Mouse (Mus musculus) left cerebral cortex, adult 11 months (tissue): Measurements from ENCODE around the gene Tmem19.
"Not testable (repeated sequence)": the region's sequence is repeated elsewhere in the genome, so short reads cannot be mapped to it uniquely, and the experiment has no call there.

Experiments
- DNase-seq: peaks from one replicate; pipeline ENCODE4 v3.0.0; 2022; ENCODE audit warnings: low spot score

The Tmem19 gene

DNA sequence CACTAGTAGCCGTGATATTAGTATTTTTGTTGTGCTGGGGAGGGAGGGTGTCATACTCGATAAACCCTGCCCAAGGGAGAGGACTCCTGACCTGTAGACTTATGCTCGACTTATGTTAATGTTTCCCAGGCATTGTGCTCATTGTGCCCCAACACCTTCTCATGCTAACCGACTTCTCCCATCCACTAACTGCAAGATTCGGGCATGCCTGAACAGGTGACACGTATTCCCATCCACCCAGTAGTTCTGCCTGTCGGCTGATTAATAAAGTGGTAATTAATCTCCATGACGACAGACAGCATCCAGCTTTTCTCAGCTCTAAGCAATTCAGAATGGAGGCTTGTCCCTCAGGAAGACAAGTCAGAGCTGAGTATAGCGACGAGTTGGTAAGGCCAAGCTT, 13.3 kb downstream of the Tmem19 start:
- DNase-seq = no peak

DNA sequence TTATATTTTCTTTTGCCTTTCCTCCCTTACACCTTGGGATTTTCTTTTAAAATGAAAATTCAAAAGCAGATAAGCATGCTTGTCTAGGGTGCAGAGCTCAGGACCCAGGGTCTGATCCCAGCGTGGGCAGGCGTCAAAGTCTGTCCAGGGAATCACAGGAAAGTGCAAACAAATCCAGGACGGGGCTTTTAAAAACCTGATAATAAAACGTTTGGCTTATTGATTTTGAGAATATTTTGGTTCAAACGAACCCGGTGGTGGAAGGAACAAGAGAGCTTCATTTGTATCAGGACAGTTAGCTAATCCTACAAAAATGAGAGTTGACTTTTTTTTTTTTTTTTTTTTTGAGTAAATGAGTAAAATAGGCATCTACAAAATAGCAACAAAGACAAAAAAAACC, 14.2 kb downstream of the Tmem19 start:
- DNase-seq = no peak

DNA sequence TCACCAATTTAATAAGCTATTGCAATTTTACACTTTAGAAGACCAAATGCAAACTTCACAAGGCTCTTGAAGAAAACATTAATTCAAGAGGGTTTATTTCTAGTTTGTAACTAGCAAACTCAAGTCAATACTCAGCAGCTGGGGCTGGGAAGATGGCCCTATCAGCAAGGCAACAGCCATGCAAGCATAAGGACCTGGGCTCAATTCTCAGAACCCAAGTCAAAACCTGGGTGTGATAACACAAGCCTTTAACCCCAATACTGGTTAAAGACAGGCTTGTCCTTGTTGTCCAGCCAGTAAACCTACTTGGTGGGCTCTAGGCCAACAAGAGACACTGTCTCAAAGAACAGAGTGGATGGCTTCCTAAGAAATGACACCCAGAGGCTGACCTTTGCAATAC, 15.9 kb downstream of the Tmem19 start:
- DNase-seq = no peak

DNA sequence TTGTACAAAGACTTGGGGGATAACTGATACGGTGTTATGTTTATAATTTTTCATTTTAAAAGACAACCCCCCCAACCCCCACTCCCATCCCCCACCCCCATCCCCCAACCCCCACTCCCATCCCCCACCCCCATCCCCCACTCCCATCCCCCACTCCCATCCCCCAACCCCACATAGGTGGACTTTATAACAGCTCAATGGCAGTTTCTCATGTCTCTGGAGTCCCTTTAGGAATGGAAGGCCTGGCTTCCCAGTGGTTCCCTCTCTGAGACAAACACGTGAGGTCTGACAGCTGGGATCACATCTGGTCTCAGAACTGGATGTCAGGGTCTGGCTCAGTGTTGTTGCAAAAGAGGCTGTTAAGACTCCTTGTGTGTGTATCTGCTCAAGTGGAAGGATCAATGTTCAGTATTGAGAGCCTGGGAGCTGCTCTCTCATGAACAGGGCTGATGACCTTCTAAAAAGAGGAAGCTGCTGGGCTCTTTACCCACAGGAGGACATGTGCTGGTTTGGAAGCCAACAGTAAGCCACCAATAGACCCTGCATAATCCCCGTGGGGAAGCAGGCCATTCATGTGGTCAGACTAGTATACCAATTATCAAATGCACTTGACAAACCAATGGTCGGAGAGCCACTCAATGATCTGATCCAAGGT, 19.4 kb downstream of the Tmem19 start:
- no peak for DNase-seq

DNA sequence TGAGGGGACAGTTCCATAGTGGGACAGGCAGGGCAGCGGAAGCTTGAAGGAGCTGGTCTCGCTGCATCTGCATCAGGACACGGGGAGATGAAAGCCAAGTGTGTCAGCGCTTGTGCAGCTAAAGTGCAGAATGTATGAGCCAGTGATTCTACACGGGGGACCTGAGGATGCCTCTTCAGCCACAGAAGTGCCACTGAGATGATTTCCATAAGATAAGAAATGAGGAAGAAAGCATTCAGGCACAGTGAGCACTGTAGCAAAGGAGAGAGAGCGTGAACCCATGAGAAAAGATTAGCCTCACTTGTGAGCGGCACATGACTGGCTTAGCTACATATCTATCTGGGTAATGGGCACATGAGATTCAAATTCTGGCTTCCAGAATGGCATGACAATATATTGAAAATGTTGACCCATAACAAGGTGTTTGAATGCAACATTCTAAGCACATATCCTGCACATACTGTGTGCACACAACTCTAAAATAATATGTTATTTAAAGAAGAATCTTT, 22.4 kb downstream of the Tmem19 start:
- DNase-seq = no peak

DNA sequence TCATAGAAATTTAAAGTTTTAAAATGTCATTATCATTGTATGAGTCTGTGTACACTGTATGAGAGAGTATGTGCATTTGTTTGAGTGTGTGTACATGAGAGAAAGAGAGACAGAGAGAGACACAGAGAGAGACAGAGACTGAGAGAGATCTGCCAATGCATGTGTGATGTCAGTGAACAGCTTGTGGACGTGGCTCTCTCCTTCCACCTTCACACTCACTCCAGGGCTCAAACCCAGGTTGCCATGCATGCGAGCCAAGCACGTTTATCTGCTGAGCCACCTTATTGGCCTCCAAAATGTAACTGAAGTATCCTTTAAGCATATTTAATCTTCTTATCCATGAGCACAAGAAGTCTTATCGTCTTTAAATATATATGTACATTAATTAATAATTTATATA, 25.4 kb downstream of the Tmem19 start:
- no peak for DNase-seq

DNA sequence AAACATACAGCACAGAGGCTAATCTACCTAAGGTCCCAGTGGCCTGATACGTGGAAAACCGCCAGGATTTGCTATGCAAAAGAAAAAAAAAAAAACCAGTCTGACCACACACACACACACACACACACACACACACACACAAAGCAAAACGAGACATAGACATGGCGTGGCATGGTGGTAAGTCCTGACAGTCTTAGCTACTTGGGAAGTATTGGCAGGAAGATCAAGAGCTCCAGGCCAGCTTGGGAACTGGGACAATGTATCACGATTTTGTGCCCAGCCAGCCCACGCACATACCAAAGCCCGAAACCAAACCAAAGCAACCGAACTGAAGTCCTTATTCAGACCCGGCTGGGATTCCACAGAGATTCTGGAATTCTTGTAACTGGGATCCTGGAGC, 28.8 kb downstream of the Tmem19 start:
- DNase-seq = no peak

DNA sequence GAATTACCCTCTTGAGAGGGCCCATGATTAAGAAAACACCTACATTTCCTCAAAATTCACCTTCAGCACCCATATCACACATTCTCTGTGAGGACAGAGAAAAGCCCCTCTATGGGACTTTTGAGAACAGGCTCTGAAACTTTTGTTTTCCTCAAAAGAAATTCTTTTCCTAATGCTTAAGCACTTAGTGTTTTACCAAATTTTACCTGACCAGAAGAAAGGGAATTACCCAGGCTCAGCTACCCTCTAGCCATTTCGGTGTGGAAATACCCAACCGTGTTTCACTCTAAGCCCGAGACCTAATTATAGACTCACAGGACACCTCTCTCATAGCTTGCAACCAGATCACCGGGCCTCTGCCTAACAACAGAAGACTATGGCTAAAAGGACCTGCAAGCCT, 29.3 kb downstream of the Tmem19 start:
- DNase-seq = no peak

DNA sequence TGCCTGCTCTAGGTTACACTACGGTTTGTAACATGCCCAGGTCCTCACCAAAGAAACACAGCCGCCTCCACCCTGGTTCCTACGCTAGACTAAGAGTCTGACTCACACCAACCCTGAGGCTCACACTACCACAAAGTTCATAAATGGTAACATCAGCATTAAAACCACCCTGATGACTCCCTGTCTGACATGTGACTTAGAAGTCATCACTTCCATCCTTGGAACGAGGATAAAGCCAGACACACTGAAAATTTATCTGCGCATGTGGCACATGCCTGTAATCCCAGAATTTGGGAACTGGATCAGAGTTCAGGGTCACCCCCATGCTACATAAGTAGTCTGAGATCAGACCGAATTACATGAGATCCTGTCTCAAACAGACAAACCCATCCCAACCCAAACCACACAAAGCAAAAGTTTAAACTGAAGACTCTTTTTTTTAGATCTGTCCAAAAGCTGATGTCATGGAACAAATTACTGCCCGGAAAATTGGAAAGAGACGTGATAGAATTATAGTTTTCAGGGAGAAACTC, 29.8 kb downstream of the Tmem19 start:
- DNase-seq = no peak

DNA sequence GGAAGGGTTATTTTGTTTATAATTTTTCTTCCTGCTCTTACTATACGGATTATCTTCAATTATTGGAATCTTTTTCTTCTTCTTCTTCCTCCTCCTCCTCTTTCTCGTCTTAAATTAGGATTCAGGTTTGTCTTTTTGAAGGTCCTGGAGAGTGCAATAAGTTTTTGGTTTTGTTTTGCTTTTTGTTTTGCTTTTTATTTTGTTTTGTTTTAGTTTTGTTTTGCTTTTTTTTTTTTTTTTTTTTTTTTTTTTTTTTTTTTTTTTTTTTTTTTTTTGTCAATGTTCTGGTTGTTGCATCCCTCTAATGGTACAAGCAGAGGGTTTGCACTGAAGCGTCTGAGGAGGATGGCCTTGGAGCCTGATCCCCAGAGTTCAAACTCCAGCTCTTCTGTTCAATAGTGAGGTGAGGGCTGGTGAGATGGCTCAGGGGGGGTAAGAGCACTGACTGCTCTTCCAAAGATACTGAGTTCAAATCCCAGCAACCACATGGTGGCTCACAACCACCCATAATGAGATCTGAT, 33.2 kb downstream of the Tmem19 start:
- no peak for DNase-seq

DNA sequence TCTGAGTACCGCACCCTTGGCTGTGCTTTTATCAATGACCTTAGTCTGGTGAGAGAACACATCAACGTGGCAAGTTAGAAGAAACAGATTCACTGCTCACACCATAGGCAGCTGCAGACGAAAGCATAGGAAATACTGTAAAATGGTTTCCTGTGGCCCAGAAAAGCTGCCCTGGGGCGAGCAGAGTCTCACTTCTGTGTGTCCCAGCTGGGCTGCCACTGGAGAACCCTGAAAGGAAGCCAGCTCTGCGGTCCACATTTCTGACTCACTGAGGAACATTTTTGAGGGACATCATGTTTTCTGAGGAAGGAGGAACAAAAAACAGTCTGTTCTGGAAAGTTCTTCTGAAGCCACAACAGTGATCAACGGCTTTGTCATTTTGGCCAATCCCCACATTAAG, 33.8 kb downstream of the Tmem19 start:
- no peak for DNase-seq

DNA sequence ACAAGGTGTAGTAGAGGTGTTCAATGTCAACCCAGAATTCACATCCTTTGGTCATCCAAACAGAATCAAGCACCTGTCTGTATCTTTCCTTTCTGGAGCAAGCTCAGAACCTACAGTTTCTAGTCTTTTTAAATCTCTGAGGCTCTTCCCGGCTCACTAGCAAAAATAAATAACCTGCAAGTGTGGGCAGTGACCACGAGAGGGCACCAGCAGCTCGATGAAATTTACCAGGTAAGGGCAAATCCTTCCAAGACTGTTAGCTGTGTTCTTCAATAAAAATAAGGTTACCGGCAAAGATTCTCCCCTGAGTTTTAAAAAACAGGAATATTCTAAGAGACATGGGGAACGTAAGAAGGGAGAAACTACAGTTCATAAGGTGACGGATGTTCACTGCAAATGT, 39.0 kb downstream of the Tmem19 start:
- DNase-seq = no peak

DNA sequence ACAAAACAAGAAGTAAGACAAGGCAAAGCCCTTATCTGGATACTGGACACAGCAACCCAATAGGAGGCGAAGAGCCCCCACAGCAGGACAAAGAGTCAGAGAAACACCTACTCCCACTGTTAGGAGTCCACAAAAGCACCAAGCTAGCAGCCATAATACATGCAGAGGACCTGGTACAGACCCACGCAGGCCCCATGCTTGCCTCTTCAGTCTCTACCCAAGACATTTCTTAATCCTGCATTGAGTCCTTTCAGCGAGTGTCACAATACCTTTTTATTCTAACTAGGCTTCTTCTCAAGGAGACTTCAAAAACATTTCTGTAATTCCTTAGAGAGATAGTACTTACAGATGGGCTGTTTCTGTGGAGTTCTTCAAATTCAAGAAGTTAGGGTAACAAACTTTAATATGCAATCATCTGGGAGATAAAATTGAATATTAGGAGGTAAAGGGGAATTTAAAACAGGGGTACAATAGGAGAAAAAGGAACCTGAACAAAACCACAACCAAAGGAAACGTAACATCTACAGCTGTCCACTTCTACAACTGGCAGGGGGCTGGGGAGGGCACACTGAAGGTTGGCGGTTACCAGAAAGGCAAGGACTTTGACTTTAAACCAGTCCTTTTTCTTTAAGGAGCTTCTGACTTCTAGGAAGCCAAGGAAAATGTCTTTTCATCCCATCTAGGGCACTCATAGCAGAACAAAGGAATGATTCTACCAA, 40.8 kb downstream of the Tmem19 start:
- DNase-seq = no peak

DNA sequence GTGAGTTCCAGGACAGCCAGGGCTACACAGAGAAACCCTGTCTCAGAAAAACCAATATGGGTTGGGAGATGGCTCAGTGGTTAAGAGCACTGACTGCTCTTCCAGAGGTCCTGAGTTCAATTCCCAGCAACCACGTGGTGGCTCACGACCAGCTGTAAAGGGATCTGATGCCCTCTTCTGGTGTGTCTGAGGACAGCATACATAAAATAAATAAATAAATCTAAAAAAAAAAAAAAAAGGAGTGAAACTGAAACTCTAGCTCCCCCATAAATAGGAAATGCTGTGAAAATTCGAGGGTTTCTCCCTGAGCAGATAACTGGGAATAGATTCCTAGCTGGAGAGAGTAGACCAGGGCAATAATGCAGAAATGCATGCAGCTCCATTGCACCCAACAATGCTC, 43.9 kb downstream of the Tmem19 start:
- not testable (repeated sequence) for DNase-seq

DNA sequence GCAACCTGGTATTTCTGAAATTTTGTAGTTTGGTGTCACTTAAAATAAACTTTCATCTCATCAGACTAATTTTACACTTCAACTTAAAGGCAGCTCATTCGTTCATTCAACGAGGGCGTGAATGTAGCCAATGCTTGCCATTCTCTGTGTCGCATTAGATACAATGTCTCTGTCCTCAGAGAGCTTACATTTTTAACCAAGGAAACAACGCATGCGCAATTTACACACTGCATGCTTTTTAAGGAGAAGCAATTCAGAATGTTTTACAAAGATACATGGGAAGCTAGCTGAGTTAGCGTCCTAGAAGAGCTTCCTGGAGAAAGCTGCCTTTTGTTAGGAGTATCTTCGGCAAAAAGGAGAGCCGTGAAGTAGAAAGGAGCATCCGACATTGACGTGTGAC, 46.0 kb downstream of the Tmem19 start:
- DNase-seq = no peak

DNA sequence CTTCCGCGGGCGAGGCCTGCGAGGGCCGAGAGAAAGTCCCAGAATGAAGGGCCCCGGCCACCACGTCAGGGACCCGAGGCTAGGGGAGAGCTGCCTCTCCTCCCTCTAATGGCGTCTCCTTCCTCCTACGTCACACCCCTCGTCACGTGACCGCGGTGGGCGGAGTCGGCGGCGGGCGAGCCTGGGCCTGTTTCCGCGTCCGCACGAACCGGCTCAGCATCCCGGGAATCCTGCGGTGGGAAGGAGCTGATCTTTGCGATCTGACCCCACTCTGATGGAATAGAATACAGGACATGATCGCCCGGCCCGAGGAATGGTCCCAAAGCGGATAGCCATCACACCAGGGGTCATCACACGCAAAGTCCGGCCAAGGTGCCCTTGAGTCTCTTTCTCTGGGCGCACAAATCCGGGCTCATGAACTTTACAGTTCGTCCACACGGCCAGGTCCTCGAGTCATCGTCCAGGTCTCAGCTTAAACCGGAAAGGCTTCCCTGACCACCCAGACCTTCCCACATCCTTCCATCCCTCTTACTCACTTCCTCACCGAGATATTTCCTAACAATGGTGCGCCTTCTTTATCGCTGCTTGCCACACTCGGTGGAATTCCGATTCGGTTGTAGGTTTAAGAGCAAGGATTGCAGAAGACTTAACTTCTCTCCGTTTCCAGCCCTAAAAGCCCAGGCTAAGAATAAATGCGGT, 46.7 kb downstream of the Tmem19 start, which contains the start of gene Rab21:
Rab21 (minus strand) TSS at position 122 of the 699 bp plus-strand sequence.
- DNase-seq = peak; percentile 87

DNA sequence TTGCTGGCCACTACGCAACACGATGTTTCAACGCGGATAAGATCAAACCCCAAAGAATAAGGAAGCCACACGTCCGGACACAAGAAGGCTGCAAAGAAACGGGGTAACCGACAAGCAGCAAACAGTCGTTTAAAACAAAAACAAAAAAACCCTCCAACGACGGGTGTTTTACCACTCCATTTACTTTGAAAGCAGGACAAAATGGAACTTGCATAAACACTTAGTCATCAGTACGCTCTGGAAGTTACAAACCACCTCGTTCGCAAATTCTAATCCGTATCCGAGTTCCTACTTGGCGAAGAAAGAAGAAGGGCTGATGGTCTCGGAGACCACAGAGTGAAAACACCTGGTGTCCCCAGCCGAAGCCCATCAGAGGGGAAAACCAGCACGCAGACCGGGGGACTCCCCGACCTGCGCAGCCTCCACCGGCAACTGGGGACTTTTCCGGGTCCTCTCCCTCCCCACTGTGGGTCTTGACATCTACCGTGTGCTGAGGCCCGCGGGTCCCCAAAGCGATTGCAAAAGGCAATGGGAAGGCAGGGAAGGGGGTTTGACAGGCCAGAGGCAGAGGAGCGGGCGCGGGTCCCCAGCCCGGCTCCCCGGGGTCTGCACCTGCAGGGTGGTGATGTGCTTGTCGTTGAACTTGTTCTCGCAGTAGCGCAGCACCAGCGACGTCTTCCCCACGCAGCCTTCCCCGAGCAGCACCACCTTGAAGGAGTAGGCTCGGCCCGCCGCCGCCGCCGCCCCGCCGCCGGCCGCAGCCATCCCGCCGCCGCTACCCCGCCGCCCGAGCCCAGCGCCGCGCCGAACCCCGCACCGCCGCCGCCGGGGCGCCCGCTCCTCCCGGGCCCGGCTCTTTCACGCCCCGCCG, 47.5 kb downstream of the Tmem19 start:
- no peak for DNase-seq

DNA sequence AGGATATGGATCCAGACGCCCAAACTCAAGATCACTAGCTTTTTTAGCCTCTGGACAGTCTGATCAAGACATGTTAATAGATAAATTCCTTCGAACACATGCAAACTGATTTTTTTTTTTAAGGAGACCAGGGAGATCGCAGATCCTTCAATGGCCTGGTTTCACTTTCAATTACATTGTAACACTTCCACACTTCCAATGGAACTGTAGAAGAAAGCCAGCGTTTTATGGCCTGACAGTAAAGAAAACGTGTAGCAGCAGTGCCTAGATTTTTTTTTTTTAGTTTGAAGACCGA, 48.1 kb downstream of the Tmem19 start:
- no peak for DNase-seq

DNA sequence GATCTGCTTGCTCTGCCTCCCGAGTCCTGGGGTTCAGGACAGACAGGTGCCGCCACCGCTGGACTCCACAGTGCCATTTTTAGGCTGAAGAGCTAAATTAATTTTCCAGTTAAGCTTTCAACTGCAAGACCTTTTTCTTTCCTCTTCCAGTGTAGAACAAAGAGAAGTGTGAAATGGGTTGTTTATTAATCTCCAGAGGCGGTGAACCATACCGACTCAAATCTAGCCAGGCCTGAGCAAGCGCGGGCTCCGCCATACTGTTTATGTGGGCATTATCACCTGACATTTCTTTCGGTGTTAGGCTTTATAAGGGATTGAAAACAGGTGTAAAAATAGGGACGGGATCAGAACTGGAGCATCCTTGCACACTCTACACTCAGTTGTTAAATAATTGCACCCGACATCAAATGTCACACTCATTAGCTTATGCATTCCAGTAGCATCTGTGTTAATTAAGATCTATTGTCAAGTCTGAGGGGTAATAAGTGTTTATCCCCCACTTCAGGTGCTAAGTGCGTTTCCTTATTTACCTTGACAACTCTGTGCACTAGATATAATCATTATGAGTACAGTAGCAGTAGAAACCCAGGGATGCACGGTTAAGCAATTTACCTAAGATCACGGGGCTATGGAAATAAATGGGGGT, 48.5 kb downstream of the Tmem19 start:
- no peak for DNase-seq

DNA sequence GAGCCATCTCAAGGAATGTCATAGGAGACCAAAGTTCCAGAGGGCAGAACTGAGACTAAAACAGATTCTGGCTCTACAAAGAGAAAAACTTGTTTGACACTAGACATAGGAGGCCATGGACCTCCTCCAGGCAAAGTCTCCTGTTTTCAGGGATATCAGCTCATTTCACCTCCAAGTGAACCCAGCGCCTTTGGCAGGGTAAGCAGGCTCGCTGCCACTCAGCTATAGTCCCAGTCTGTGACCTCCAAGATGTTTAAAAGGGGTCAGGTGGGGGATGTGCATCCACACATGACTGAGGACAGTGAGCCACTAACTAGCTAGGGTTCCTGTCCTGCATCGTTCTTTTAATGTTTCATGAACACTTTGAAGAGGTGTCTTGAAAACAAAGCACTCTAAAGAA, 49.6 kb downstream of the Tmem19 start:
- DNase-seq = no peak

DNA sequence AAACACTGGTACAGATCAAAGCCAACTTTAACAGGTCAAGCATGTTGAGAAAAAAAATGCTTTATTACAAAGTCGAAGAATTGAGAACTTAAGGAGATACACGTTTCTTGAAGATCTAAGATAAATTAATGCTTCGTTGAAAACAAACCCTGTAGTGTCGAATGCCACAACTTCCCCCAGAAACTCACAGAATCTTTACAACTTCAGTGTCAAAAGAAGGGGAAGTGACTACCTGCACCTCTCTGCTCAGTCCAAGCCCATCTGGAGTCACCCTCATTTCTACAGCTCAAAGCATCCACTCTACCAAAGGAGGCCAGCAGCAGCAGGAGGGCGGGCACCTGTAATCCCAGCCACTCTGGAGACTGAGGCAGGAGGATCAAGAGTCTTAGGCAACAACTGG, 50.1 kb downstream of the Tmem19 start:
- no peak for DNase-seq
